Mouse (Mus musculus) stomach, postnatal 0 days (tissue): ENCODE measurements around the gene Kank4.

Experiments used
- CTCF ChIP-seq: IDR thresholded peaks from 2 replicates; pipeline ENCODE4 v1.5.1; 2016; ENCODE audit warnings: antibody characterized with exemption, low read depth, mild to moderate bottlenecking, moderate library complexity
- EP300 ChIP-seq: optimal IDR thresholded peaks from 2 replicates; pipeline ENCODE3; 2016; ENCODE audit warnings: antibody characterized with exemption

DNA sequence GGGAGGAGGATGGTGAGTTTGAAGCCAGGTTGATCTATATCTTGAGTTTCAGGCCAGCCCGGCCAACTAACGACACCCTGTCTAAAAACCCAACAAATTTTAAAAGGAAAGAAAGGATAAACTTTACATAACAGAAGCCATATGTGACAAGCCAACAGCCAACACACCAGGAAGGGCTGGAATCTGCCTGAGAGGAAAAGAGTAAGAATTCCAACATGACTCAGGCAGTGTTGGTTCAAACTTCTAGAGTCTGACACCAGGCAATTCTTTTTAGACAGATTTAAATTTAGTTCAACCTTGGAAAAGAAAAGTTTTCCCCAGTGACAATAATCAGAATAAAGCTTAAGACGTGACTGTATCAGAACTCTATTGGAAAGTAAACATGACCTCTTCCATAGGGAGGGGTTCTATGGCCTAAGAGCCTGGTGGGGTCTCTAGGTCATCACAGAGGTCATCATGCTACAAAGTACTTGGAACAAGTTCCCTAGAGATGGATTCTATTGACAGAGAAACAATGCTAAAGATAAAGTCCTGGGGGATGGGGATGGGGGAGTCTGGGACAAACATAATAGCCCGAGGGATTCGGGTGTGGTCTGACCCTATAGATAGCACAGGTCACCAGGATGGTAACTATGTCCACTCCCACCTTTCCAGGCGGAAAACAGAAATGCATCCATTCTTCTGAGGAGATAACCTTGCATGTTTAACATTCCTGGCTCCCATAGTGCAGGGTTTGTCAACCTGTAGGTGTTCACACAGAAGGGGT is 30.0 kb upstream of the Kank4 start:
- TF ChIP-seq CTCF (no peak), EP300 (no peak)
